Mouse (Mus musculus) intestine, embryonic 15.5 days (tissue): ENCODE data around the gene Gm10337. TPM values are rescaled to one million over a fixed set of nuclear protein-coding genes. Genes with fewer than 3 reads are reported as not detected.

ENCODE experiments used
- ATAC-seq: fragments of 200-750 bp; cut with Nextera tagmentation; 2 replicates; pipeline ENCODE4 v1.8.0; 2017; ENCODE audit warnings: moderate TSS enrichment, moderate library complexity
- H3K27ac ChIP-seq: fragments of 300-500 bp; sonication (generic); 2 replicates; pipeline ENCODE4 v1.5.1; 2015; ENCODE audit warnings: mild to moderate bottlenecking, inconsistent platforms
- H3K27me3 ChIP-seq: fragments of 300-500 bp; sonication (generic); replicated peaks from 2 replicates; pipeline ENCODE4 v1.6.1; 2015; ENCODE audit warnings: inconsistent platforms
- H3K36me3 ChIP-seq: fragments of 300-500 bp; sonication (generic); 2 replicates; pipeline ENCODE4 v1.6.1; 2015; ENCODE audit warnings: inconsistent platforms
- H3K4me1 ChIP-seq: fragments of 300-500 bp; sonication (generic); replicated peaks from 2 replicates; pipeline ENCODE4 v1.6.1; 2015; ENCODE audit warnings: inconsistent platforms
- H3K4me2 ChIP-seq: fragments of 300-500 bp; sonication (generic); replicated peaks from 2 replicates; pipeline ENCODE4 v1.6.1; 2015; ENCODE audit warnings: mild to moderate bottlenecking, inconsistent platforms
- H3K4me3 ChIP-seq: fragments of 300-500 bp; sonication (generic); replicated peaks from 2 replicates; pipeline ENCODE4 v1.5.1; 2015; ENCODE audit warnings: inconsistent platforms
- H3K9ac ChIP-seq: fragments of 300-500 bp; sonication (generic); 2 replicates; pipeline ENCODE4 v1.6.1; 2015; ENCODE audit warnings: inconsistent platforms
- H3K9me3 ChIP-seq: fragments of 300-500 bp; sonication (generic); 2 replicates; pipeline ENCODE4 v1.6.1; 2016; ENCODE audit warnings: inconsistent platforms
- WGBS: fragments of 180-500 bp; shearing (Covaris S2); methylation state at CpG from one replicate; pipeline ENCODE4 v1.1.7; 2015; 5-methylcytosine and 5-hydroxymethylcytosine counted together
- polyA plus RNA-seq: library from polyadenylated mRNA; unstranded; fragments of >200 nt; fragmentation: Nextera tagmentation; extraction: Ambion mirVana; gene quantifications from 2 replicates; pipeline ENCODE4 v1.2.1, GENCODE M21; 2015

The Gm10337 gene
- polyA plus RNA-seq, 1 experiment from 2014 or later, result not detected

GRCm38 (mm10) chr15:102501084-102501814, 2.3 kb upstream of the Gm10337 start:
- H3K36me3 ChIP-seq, result peaks cover 52% of the 10 kb centered on the region
- H3K4me1 ChIP-seq, result peaks cover 19% of the 10 kb centered on the region
- H3K4me2 ChIP-seq, result no peak overlapping the region
- H3K27me3 ChIP-seq, result no peaks in the 10 kb centered on the region
- WGBS, result 83% methylated on average over 19 of the region's 19 CpGs
- no peak overlapping the region for H3K4me3 ChIP-seq
- H3K9ac ChIP-seq, result 0 out of 2 replicates have a peak overlapping the region, but pooled peaks have one; percentile 10
- ATAC-seq, result 0 out of 2 replicates have a peak, but pooled peaks have one; percentile 7
- H3K9me3 ChIP-seq, result no peaks in the 10 kb centered on the region
- peak overlapping the region; percentile 6; the same call in 1 of the 2 replicates for H3K27ac ChIP-seq

- Histone ChIP-seq H3K36me3 (peaks cover 45% of the 10 kb centered on the region), H3K4me2 (no peak overlapping the region), H3K4me3 (no peak overlapping the region), H3K9ac (no peak overlapping the region), H3K27me3 (no peaks in the 10 kb centered on the region), H3K27ac (peak overlapping the region; percentile 6; the same call in 1 of the 2 replicates), H3K4me1 (peaks cover 19% of the 10 kb centered on the region), H3K9me3 (no peaks in the 10 kb centered on the region)
- ATAC-seq, result peak; percentile 53
- WGBS, result 69% methylated on average over 9 of the region's 9 CpGs
Observed at GRCm38 (mm10) chr15:102502254-102502840, 1.2 kb upstream of the Gm10337 start.

- Histone ChIP-seq H3K4me3 (no peak overlapping the region), H3K4me2 (no peak overlapping the region), H3K4me1 (peaks cover 19% of the 10 kb centered on the region), H3K27ac (no peak overlapping the region), H3K9ac (no peak overlapping the region), H3K27me3 (no peaks in the 10 kb centered on the region), H3K9me3 (no peaks in the 10 kb centered on the region), H3K36me3 (peaks cover 37% of the 10 kb centered on the region)
- WGBS, result 86% methylated on average over 9 of the region's 9 CpGs
- no peak for ATAC-seq
Observed at GRCm38 (mm10) chr15:102503924-102504782, 631 bp downstream of the Gm10337 start.

GRCm38 (mm10) chr15:102505073-102505769, 1.7 kb downstream of the Gm10337 start:
- peaks cover 24% of the 10 kb centered on the region for H3K4me1 ChIP-seq
- H3K4me2 ChIP-seq, result no peak overlapping the region
- no peak overlapping the region for H3K9ac ChIP-seq
- no peak for ATAC-seq
- no peak overlapping the region for H3K27ac ChIP-seq
- H3K4me3 ChIP-seq, result no peak overlapping the region
- WGBS, result 68% methylated on average over 12 of the region's 12 CpGs
- H3K27me3 ChIP-seq, result no peaks in the 10 kb centered on the region
- H3K36me3 ChIP-seq, result peaks cover 29% of the 10 kb centered on the region
- H3K9me3 ChIP-seq, result no peaks in the 10 kb centered on the region

GRCm38 (mm10) chr15:102505770-102506463, 2.4 kb downstream of the Gm10337 start:
- H3K4me1 ChIP-seq, result peaks cover 25% of the 10 kb centered on the region
- H3K36me3 ChIP-seq, result peaks cover 23% of the 10 kb centered on the region
- H3K27me3 ChIP-seq, result no peaks in the 10 kb centered on the region
- no peak overlapping the region for H3K4me2 ChIP-seq
- peak overlapping the region; percentile 34; the same call in 1 of the 2 replicates for H3K27ac ChIP-seq
- no peaks in the 10 kb centered on the region for H3K9me3 ChIP-seq
- H3K4me3 ChIP-seq, result no peak overlapping the region
- WGBS, result 81% methylated on average over 9 of the region's 9 CpGs
- H3K9ac ChIP-seq, result no peak overlapping the region
- ATAC-seq, result no peak

GRCm38 (mm10) chr15:102506464-102506830, 2.9 kb downstream of the Gm10337 start:
- Histone ChIP-seq H3K36me3 (peaks cover 18% of the 10 kb centered on the region), H3K27ac (peak overlapping the region; percentile 34; the same call in 1 of the 2 replicates), H3K4me3 (no peak overlapping the region), H3K27me3 (no peaks in the 10 kb centered on the region), H3K4me1 (peaks cover 25% of the 10 kb centered on the region), H3K9ac (no peak overlapping the region), H3K9me3 (no peaks in the 10 kb centered on the region), H3K4me2 (no peak overlapping the region)
- no peak for ATAC-seq
- 26% methylated on average over 2 of the region's 2 CpGs for WGBS

- H3K27ac ChIP-seq, result 0 out of 2 replicates have a peak overlapping the region, but pooled peaks have one; percentile 2
- 81% methylated on average over 1 of the region's 1 CpGs for WGBS
- peaks cover 25% of the 10 kb centered on the region for H3K4me1 ChIP-seq
- ATAC-seq, result no peak
- H3K9ac ChIP-seq, result no peak overlapping the region
- H3K9me3 ChIP-seq, result no peaks in the 10 kb centered on the region
- H3K36me3 ChIP-seq, result peaks cover 14% of the 10 kb centered on the region
- H3K27me3 ChIP-seq, result no peaks in the 10 kb centered on the region
- H3K4me3 ChIP-seq, result no peak overlapping the region
- no peak overlapping the region for H3K4me2 ChIP-seq
Observed at GRCm38 (mm10) chr15:102506864-102507263, 3.3 kb downstream of the Gm10337 start.

- Histone ChIP-seq H3K27me3 (no peaks in the 10 kb centered on the region), H3K4me1 (peaks cover 27% of the 10 kb centered on the region)
- ATAC-seq, result no peak
Observed at GRCm38 (mm10) chr15:102507561-102507960, 4.0 kb downstream of the Gm10337 start.

GRCm38 (mm10) chr15:102508336-102508735, 4.8 kb downstream of the Gm10337 start:
- Histone ChIP-seq H3K4me2 (no peak overlapping the region), H3K27me3 (no peaks in the 10 kb centered on the region), H3K36me3 (peaks cover 8% of the 10 kb centered on the region; the same call in 1 of the 2 replicates), H3K9me3 (no peaks in the 10 kb centered on the region), H3K4me3 (no peak overlapping the region), H3K27ac (no peak overlapping the region), H3K9ac (no peak overlapping the region), H3K4me1 (peaks cover 27% of the 10 kb centered on the region)
- WGBS, result 87% methylated on average over 3 of the region's 3 CpGs
- ATAC-seq, result no peak

More at GRCm38 (mm10) chr15:102507561-102507960, 4.0 kb downstream of the Gm10337 start:
- Histone ChIP-seq H3K4me3 (no peak overlapping the region), H3K4me2 (no peak overlapping the region), H3K27ac (no peak overlapping the region), H3K36me3 (peaks cover 11% of the 10 kb centered on the region; the same call in 1 of the 2 replicates), H3K9ac (no peak overlapping the region), H3K9me3 (no peaks in the 10 kb centered on the region)

- Histone ChIP-seq H3K4me2 (peak overlapping the region; percentile 87), H3K9me3 (no peaks in the 10 kb centered on the region), H3K9ac (peak overlapping the region; percentile 61), H3K27me3 (no peaks in the 10 kb centered on the region), H3K4me3 (peak overlapping the region; percentile 58), H3K36me3 (no peaks in the 10 kb centered on the region), H3K4me1 (peaks cover 27% of the 10 kb centered on the region), H3K27ac (peak overlapping the region; percentile 81)
- ATAC-seq, result peak; percentile 68
- WGBS, result 4% methylated on average over 9 of the region's 9 CpGs
Observed at GRCm38 (mm10) chr15:102510110-102510509, 6.6 kb downstream of the Gm10337 start.

GRCm38 (mm10) chr15:102510590-102511284, 7.2 kb downstream of the Gm10337 start:
- Histone ChIP-seq H3K4me3 (peak overlapping the region; percentile 58), H3K27me3 (no peaks in the 10 kb centered on the region), H3K27ac (peak overlapping the region; percentile 81), H3K9ac (peak overlapping the region; percentile 61), H3K4me1 (peaks cover 29% of the 10 kb centered on the region), H3K9me3 (no peaks in the 10 kb centered on the region), H3K36me3 (no peaks in the 10 kb centered on the region), H3K4me2 (peak overlapping the region; percentile 87)
- 3% methylated on average over 34 of the region's 34 CpGs for WGBS
- peak; percentile 93 for ATAC-seq
